Mouse (Mus musculus) cerebellum, adult 18-20 months (tissue): ENCODE data around the gene Gm9747.

Source experiments
- DNase-seq, 2 experiments: peaks; one replicate each; pipeline ENCODE4 v3.0.0; 2021

Gm9747 gene

DNA sequence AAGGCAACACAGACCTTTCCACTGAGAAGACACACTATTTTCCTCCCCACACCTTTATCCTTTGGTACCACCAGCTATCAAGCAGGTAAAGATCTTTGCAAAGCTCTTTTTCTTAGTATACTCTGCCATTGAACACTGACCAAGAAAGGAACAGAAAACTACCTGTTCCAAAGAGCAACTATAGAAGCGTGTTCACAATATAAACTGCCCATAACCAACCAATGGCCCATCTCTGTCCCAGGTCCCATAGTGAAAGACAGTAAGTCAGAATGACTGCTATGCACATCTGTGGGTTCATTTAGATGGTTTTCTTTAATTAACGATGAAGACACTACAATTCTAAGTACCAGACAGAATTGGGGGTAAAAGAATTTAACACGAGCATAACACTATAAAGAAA is at the start of gene Gm9747:
Gene Gm9747 (plus strand): TSS at position 301 of the 400 bp plus-strand sequence.
- no peak for DNase-seq

GRCm38 (mm10) chr1:82183913-82184442 is 48.9 kb upstream of the Gm9747 start:
- DNase-seq: no peak

DNA sequence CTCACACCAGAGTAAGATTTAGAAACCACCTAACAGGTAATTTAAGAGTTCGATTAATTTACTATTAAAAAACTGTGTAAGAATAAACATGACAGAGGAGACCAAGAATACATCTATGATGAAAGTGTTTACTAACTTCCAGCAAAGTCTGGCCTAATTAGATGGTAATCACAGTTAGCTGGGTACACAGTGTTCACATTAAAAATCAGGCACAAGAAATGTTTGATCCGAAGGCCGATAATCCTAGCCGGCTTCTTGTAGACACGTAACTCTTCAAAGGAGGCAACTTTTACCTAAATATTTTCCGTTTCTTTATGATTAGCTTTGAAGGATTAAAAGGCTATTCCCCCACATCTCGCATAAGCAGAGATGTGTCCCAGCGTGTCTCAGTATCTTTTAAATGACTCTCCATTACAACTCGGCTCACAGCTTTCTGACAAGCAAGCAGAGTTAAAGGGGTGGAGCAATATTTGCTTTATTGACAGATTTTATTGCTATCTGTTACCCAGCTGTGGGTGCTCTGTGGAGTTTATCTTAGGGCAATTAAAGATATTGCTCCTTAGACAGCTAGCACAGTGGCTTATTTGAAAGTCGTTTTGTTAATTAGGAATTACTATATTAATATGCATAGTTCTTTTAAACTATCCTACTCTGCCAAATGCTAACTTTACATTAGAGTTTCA is 44.2 kb upstream of the Gm9747 start:
- no peak for DNase-seq

DNA sequence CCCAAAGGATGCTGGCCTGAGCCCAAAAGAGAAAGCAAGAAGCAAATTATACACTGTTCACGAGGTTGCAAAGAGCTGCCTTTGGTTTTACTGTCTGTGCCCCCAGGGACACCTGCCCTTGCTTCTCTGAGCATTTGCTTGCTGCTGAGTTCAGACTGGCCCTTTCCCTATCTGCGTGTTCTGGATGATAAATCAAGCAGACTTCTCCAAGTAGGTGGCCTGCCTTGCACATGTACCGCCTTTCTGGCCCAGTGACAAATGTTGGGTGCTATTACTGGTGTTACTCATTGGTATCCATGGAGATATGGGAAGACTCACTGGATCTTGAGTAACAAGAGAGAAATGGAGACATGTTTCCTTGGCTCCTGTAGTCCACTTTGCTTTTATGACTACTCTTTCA is 43.4 kb upstream of the Gm9747 start:
- DNase-seq: peak in 1 of 2 experiments; percentile 3

GRCm38 (mm10) chr1:82191579-82191978 is 41.3 kb upstream of the Gm9747 start:
- DNase-seq: no peak

- no peak for DNase-seq
Measured at GRCm38 (mm10) chr1:82199918-82200317, 33.0 kb upstream of the Gm9747 start.

- DNase-seq: no peak
Measured at GRCm38 (mm10) chr1:82200636-82201035, 32.3 kb upstream of the Gm9747 start.

DNA sequence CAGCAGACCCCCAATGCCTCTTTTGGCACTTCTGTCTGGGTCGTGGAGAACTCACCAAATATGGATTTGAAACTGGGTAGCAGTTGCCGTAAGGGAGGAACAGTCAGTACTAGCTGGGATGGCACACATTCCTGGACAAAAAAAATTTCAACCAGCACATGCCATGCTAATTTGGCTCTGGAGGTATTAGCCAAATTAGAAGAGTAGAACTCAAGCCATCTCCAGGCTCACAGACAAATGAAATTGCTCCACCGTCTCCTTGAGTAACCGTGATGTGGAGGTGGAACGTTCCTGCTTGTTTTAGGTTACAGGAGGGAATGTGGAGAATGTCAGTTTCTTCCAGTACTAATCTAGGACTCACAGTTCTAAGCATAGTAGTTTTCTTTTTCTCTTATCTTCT is 25.4 kb upstream of the Gm9747 start:
- no peak for DNase-seq

- no peak for DNase-seq
Measured at GRCm38 (mm10) chr1:82220673-82221396, 12.1 kb upstream of the Gm9747 start.

- DNase-seq: no peak
Measured at GRCm38 (mm10) chr1:82221462-82221861, 11.4 kb upstream of the Gm9747 start.

GRCm38 (mm10) chr1:82223042-82223795 is 9.7 kb upstream of the Gm9747 start:
- DNase-seq: no peak

- DNase-seq: peak; percentile 35
Measured at GRCm38 (mm10) chr1:82228841-82229240, 4.1 kb upstream of the Gm9747 start.

DNA sequence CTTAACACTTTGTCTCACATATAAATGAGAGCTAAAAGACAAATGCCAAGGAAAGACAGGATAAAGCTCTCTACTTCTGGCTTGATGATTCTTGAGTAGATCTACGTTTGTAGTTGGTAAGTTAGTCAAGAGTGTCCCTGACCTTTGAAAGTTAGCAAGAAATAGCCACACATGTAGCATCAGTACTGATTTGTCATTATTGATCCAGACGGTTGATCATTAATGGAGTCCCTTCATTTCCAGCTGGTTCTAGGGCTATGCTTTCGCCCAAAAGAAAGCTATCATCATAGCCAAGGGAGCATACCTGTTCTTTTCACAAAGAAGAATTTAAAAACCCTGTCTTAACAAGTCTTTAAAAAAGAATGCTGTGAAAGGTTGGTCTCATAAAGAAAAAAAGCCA is 1.7 kb downstream of the Gm9747 start:
- DNase-seq: no peak

- no peak for DNase-seq
Measured at GRCm38 (mm10) chr1:82235455-82236104, 2.7 kb downstream of the Gm9747 start.

DNA sequence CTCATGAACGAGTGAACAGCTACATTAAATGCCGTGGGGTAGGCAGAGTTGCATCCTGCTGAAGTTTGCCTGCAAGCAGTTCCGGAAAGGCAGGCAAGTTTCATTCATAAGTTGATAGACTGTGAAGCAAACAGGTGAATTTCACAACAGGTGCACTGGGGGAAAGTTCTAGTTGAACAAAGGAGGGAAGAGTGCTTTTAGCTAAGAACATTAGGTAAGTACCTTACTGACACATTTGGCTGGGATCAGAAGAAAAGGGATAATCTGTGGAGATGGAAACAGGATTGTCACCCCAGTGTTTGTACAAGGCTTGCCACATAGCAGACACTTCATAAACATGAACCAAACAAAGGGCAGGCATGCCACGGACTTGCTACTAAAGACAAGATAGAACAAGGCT is 5.3 kb downstream of the Gm9747 start:
- DNase-seq: no peak

GRCm38 (mm10) chr1:82239409-82240201 is 6.7 kb downstream of the Gm9747 start:
- DNase-seq: no peak

DNA sequence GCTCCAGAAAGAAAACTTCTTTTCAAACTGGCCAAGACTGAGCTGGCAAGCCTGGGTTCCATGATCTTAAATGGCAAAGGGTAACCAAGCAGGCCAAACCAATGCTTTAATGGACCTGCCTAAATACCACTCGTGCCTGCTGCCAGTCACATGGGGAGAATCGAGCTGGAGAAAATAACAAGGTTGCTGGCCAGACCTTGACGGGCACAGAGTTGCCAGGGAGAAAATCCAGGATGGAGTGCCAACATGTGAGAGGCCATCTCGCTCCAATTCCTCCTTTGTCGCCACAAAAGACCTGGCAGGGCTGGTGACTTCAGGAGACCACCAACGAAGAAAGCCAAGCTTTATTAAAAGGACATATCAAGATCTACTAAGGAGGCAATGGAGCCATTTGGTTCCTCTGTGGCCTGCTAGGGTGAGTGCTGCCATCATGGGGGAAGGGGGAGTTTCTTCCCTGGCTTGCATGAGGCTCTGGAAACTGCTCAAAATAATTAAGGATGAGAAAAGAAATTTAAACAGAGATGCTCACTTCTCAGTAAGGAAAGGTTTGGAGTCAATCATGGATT is 10.4 kb downstream of the Gm9747 start:
- peak; percentile 59 to 68 for DNase-seq

GRCm38 (mm10) chr1:82245002-82245401 is 12.1 kb downstream of the Gm9747 start:
- no peak for DNase-seq

- no peak for DNase-seq
Measured at GRCm38 (mm10) chr1:82247221-82247951, 14.5 kb downstream of the Gm9747 start.

DNA sequence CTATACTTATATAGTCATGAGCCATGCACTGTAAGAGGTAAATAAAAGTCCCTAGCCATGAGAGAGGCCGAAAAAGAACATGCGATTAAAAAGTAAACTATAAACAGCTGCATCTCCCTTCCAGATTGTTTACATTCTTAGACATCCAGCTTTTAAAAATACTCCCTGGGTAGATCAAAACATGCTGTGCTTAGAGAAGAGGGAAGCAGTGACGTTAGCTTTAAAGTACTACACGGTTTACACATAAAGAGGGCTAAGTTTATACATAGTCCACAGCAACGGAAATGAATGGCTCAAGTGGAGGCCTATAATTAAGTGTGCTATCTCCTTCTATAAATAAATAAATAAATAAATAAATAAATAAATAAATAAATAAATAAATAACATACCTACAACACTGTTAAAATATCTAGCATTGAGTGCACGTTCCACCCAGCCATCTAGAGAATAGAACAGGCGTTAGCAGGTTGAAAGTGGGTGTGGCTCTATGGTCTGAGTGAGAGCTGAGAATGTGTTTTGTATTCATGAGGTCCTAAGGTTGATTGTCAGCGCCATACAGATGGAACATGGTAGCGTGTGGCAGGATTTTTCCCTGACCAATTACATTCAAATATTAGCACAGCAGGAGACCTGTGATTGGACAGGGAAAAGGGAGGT is 21.0 kb downstream of the Gm9747 start:
- DNase-seq: no peak
